ENCODE assay signal across 8 mouse cellular contexts in the genomic region with DNA sequence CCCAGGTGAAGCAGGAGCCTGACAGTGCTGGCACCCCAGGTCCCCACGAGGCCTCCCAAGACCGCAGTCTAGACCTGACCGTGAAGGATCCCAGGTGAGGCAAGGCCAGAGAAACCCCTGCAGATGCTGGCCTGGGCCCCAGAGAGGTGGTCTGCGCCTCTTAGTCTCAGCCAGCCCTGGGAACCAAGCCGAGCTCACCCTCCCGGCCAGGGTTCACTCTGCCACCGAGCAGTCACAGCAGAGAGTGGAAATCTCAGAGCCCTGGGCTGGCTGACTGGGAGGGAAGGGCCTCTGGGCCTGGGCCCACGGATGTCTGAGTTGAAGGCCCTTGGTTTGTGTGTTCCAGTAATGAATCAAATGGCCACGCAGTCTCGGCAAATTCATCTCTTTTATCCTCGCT.
DNase-seq lines count a peak whose midpoint lies in the region; ATAC-seq and TF ChIP-seq lines count a peak whose summit lies in the region.

No protein-coding gene starts in this region.

- WGBS in kidney, embryonic 15.5 days = 53% methylated on average over 11 of the region's 11 CpGs
- WGBS in forebrain, embryonic 13.5 days = 44% methylated on average over 11 of the region's 11 CpGs
- WGBS in limb, embryonic 10.5 days = 59% methylated on average over 11 of the region's 11 CpGs
- WGBS in neural tube, embryonic 12.5 days = 35% methylated on average over 11 of the region's 11 CpGs
- WGBS in cerebellum, adult 2 months = 54% methylated on average over 11 of the region's 11 CpGs

- TF ChIP-seq POLR2A in cerebellum, adult 2 months (IDR thresholded peaks at IDR 0.05; ENCODE audit: borderline replicate concordance, insufficient read depth, low read length) = no peak

- no peak overlapping the region for H3K4me3 ChIP-seq in kidney, embryonic 15.5 days (replicated peaks)
- H3K4me3 ChIP-seq in forebrain, embryonic 13.5 days = no peak overlapping the region
- peak overlapping the region; percentile 36 for H3K4me3 ChIP-seq in limb, embryonic 10.5 days
- H3K4me3 ChIP-seq in neural tube, embryonic 12.5 days = no peak overlapping the region
- no peak overlapping the region for H3K4me3 ChIP-seq in cerebellum, adult 2 months (replicated peaks; ENCODE audit: insufficient read depth, low read depth, low read length)

- no peak for TF ChIP-seq CTCF in cerebellum, adult 2 months (IDR thresholded peaks at IDR 0.05; ENCODE audit: borderline replicate concordance, insufficient read depth, low read depth, low read length)

- DNase-seq in kidney, postnatal 4 days = no peak
- no peak for DNase-seq in limb, embryonic 10.5 days (ENCODE audit: low spot score)
- DNase-seq in thymus, postnatal 10 days (ENCODE audit: low spot score in 2 of 2) = no peak
- no peak for DNase-seq in gastrocnemius, adult 18-20 months (ENCODE audit: low spot score)
- no peak for DNase-seq in cerebellum, adult 2 months

- H3K4me1 ChIP-seq in kidney, embryonic 15.5 days = peaks cover 34% of the 10 kb centered on the region
- H3K4me1 ChIP-seq in forebrain, embryonic 13.5 days = peaks cover 25% of the 10 kb centered on the region
- H3K4me1 ChIP-seq in limb, embryonic 10.5 days = peaks cover 62% of the 10 kb centered on the region
- H3K4me1 ChIP-seq in neural tube, embryonic 12.5 days = peaks cover 26% of the 10 kb centered on the region
- no peaks in the 10 kb centered on the region; the same call in 1 of the 2 replicates for H3K4me1 ChIP-seq in cerebellum, adult 2 months (ENCODE audit: control insufficient read depth, insufficient read depth, low read length)

- peak overlapping the region; percentile 22; the same call in 1 of the 2 replicates for H3K9ac ChIP-seq in kidney, embryonic 15.5 days
- peak overlapping the region; percentile 26; the same call in 1 of the 2 replicates for H3K9ac ChIP-seq in forebrain, embryonic 13.5 days
- H3K9ac ChIP-seq in neural tube, embryonic 12.5 days = 0 out of 2 replicates have a peak overlapping the region, but pooled peaks have one; percentile 17

- ATAC-seq in kidney, embryonic 15.5 days (replicated peaks; ENCODE audit: low FRiP score) = no peak
- ATAC-seq in forebrain, embryonic 13.5 days = no peak
- ATAC-seq in neural tube, embryonic 12.5 days (ENCODE audit: low FRiP score, low read depth) = no peak

- peaks cover 6% of the 10 kb centered on the region; the same call in 1 of the 2 replicates for H3K36me3 ChIP-seq in kidney, embryonic 15.5 days
- no peaks in the 10 kb centered on the region for H3K36me3 ChIP-seq in forebrain, embryonic 13.5 days (ENCODE audit: poor library complexity, severe bottlenecking)
- peaks cover 4% of the 10 kb centered on the region; the same call in 1 of the 2 replicates for H3K36me3 ChIP-seq in limb, embryonic 10.5 days
- peaks cover 19% of the 10 kb centered on the region for H3K36me3 ChIP-seq in neural tube, embryonic 12.5 days

- H3K4me2 ChIP-seq in kidney, embryonic 15.5 days = peak overlapping the region; percentile 42
- H3K4me2 ChIP-seq in forebrain, embryonic 13.5 days = peak overlapping the region; percentile 48; the same call in 1 of the 2 replicates
- peak overlapping the region; percentile 48; the same call in 1 of the 2 replicates for H3K4me2 ChIP-seq in neural tube, embryonic 12.5 days (replicated peaks)

- peak overlapping the region; percentile 86 for H3K27ac ChIP-seq in kidney, embryonic 15.5 days
- no peak overlapping the region for H3K27ac ChIP-seq in forebrain, embryonic 13.5 days
- peak overlapping the region; percentile 58 for H3K27ac ChIP-seq in limb, embryonic 10.5 days
- H3K27ac ChIP-seq in neural tube, embryonic 12.5 days = no peak overlapping the region
- H3K27ac ChIP-seq in cerebellum, adult 2 months (ENCODE audit: insufficient read depth, low read length) = no peak overlapping the region

- no peaks in the 10 kb centered on the region for H3K9me3 ChIP-seq in kidney, embryonic 15.5 days (replicated peaks)
- H3K9me3 ChIP-seq in forebrain, embryonic 13.5 days (replicated peaks) = no peaks in the 10 kb centered on the region
- H3K9me3 ChIP-seq in limb, embryonic 10.5 days (replicated peaks) = no peaks in the 10 kb centered on the region; the same call in 1 of the 2 replicates
- no peaks in the 10 kb centered on the region for H3K9me3 ChIP-seq in neural tube, embryonic 12.5 days

- H3K27me3 ChIP-seq in kidney, embryonic 15.5 days = peaks cover 12% of the 10 kb centered on the region; the same call in 1 of the 2 replicates
- H3K27me3 ChIP-seq in forebrain, embryonic 13.5 days = peaks cover 13% of the 10 kb centered on the region; the same call in 1 of the 2 replicates
- peaks cover 60% of the 10 kb centered on the region for H3K27me3 ChIP-seq in limb, embryonic 10.5 days (ENCODE audit: low read depth, poor library complexity, severe bottlenecking)
- H3K27me3 ChIP-seq in neural tube, embryonic 12.5 days (replicated peaks) = peaks cover 39% of the 10 kb centered on the region
- H3K27me3 ChIP-seq in cerebellum, adult 2 months (ENCODE audit: control insufficient read depth, insufficient read depth, low read length) = no peaks in the 10 kb centered on the region

Comparison
In these comparisons a context has a peak if more than half of its experiments do, and no peak if none do; other contexts are left out.
1. H3K27ac ChIP-seq: peak in kidney, embryonic 15.5 days (single experiment) and limb, embryonic 10.5 days (single experiment); none in forebrain, embryonic 13.5 days (single experiment), neural tube, embryonic 12.5 days (single experiment) and cerebellum, adult 2 months (single experiment).
2. Peak in every context shown above with its lines, with median percentiles within 50 percentile points of each other: H3K4me2 ChIP-seq and H3K9ac ChIP-seq.